Mouse (Mus musculus) stomach, postnatal 0 days (tissue): ENCODE results near the gene Sypl2. TPM values are rescaled to one million over a fixed set of nuclear protein-coding genes. Genes with fewer than 3 reads are reported as not detected.
A peak's percentile ranks its signal among the peaks of the same experiment; 100 is the strongest.

Experiments
- ATAC-seq: fragments of 200-750 bp; cut with Nextera tagmentation; 2 replicates; pipeline ENCODE4 v1.8.0; 2017; ENCODE audit not compliant: low FRiP score, low TSS enrichment
- DNase-seq: peaks from one replicate; pipeline ENCODE4 v3.0.0-alpha.2; 2016; ENCODE audit warnings: low spot score
- H3K27ac ChIP-seq: fragments of 300-500 bp; sonication (generic); replicated peaks from 2 replicates; pipeline ENCODE4 v1.5.1; 2014; ENCODE audit warnings: mild to moderate bottlenecking, control low read depth
- H3K27me3 ChIP-seq: fragments of 300-500 bp; sonication (generic); 2 replicates; pipeline ENCODE4 v1.6.1; 2014; ENCODE audit warnings: low read length; ENCODE audit not compliant: control insufficient read depth, insufficient read depth
- H3K36me3 ChIP-seq: fragments of 300-500 bp; sonication (generic); 2 replicates; pipeline ENCODE4 v1.6.1; 2014; ENCODE audit warnings: low read length, mixed read lengths; ENCODE audit not compliant: control insufficient read depth, insufficient read depth
- H3K4me1 ChIP-seq: fragments of 300-500 bp; sonication (generic); replicated peaks from 2 replicates; pipeline ENCODE4 v1.6.1; 2014; ENCODE audit warnings: antibody characterized with exemption; ENCODE audit not compliant: control insufficient read depth, insufficient read depth
- H3K4me2 ChIP-seq: fragments of 300-500 bp; sonication (generic); replicated peaks from 2 replicates; pipeline ENCODE4 v1.6.1; 2014; ENCODE audit warnings: low read depth, mild to moderate bottlenecking, control low read depth, moderate library complexity
- H3K4me3 ChIP-seq: fragments of 300-500 bp; sonication (generic); 2 replicates; pipeline ENCODE4 v1.5.1; 2014; ENCODE audit warnings: low read depth, low read length, control low read depth
- H3K9ac ChIP-seq: fragments of 300-500 bp; sonication (generic); 2 replicates; pipeline ENCODE4 v1.6.1; 2014; ENCODE audit warnings: mild to moderate bottlenecking, low read length, control low read depth, mixed read lengths
- H3K9me3 ChIP-seq: fragments of 300-500 bp; sonication (generic); 2 replicates; pipeline ENCODE4 v1.6.1; 2016; ENCODE audit warnings: low read length; ENCODE audit not compliant: control insufficient read depth
- CTCF ChIP-seq: IDR thresholded peaks from 2 replicates; pipeline ENCODE4 v1.5.1; 2016; ENCODE audit warnings: antibody characterized with exemption, low read depth, mild to moderate bottlenecking, moderate library complexity
- EP300 ChIP-seq: optimal IDR thresholded peaks from 2 replicates; pipeline ENCODE3; 2016; ENCODE audit warnings: antibody characterized with exemption
- WGBS: fragments of 180-500 bp; shearing (Covaris S2); extraction: QIAGEN DNeasy Blood & Tissue Kit; methylation state at CpG from one replicate; pipeline ENCODE4 v1.1.7; 2014; 5-methylcytosine and 5-hydroxymethylcytosine counted together
- polyA plus RNA-seq: library from polyadenylated mRNA; unstranded; fragments of >200 nt; fragmentation: Nextera tagmentation; extraction: Ambion mirVana; gene quantifications from 2 replicates; pipeline ENCODE4 v1.2.1, GENCODE M21; 2015

Gene Sypl2
- polyA plus RNA-seq, 1 experiment from 2014 or later, result 0.04 TPM

DNA sequence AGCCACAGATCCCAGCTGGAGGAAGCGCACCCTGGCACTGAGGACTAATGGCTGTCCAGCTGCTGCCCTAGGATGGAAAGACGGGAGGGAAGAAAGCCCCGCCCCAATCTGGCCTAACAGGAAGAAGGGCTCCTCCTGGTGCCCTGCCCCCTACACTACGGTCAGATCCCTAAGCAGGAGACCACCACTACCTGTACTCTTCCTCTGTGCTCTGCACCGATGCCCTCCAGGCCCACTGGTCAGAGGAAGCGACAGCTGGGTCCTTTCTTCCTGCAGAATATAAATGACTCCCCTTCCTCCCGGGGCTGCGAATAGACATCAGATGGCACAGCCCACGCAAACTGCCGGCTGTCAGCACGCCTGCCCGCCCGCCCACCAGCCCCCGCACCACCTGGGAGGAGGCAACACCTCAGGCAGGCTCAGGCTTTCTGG, 29.4 kb downstream of the Sypl2 start:
- WGBS, result 20% methylated on average over 14 of the region's 14 CpGs
- no peak for ATAC-seq

DNA sequence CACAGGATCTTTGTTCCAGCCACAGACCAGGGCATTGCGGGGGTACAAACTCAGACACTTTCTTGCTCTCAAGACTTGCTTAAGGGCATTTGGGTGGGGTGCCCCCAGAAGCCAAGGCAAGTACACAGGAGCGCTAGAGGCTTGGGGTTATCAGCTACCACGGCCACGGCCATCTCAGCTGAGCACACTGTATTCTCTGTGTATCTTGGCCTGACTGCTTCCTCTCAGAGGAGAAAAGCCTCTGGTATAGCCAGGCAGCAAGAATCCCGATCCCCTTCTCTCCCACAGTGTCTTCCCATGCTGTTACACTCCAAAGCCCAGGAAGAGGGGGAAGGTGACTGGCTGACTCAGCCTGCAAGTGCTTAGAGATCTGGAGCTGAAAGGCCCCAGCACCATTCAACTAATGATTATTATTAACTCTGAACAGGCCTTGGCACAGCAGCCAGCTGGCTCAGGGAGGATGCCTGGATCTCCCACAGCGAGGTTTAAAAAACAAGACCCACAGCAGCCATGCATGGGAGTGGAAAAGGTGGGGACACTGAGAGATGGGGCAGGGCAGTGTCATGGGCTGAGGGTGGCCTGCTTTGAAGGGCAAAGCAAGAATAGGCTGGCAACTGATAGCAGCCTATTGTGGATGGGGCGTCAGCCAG, 30.4 kb downstream of the Sypl2 start:
- Histone ChIP-seq H3K4me2 (no peak overlapping the region), H3K27ac (no peak overlapping the region), H3K36me3 (no peaks in the 10 kb centered on the region), H3K9me3 (no peaks in the 10 kb centered on the region), H3K4me1 (peaks cover 2% of the 10 kb centered on the region; the same call in 1 of the 2 replicates), H3K9ac (no peak overlapping the region), H3K4me3 (no peak overlapping the region), H3K27me3 (no peaks in the 10 kb centered on the region)
- no peak for TF ChIP-seq CTCF
- no peak for TF ChIP-seq EP300
- 68% methylated on average over 7 of the region's 7 CpGs for WGBS
- no peak for ATAC-seq
- DNase-seq, result peak; percentile 15

More for the DNA sequence above, 29.4 kb downstream of the Sypl2 start:
- TF ChIP-seq EP300, result no peak
- peak; percentile 52 for TF ChIP-seq CTCF
- H3K4me3 ChIP-seq, result no peak overlapping the region
- no peaks in the 10 kb centered on the region for H3K36me3 ChIP-seq
- no peak overlapping the region for H3K9ac ChIP-seq
- H3K27ac ChIP-seq, result no peak overlapping the region
- peak; percentile 64 for DNase-seq
- no peaks in the 10 kb centered on the region for H3K27me3 ChIP-seq
- H3K4me2 ChIP-seq, result no peak overlapping the region; the same call in 1 of the 2 replicates
- no peaks in the 10 kb centered on the region for H3K9me3 ChIP-seq
- peaks cover 5% of the 10 kb centered on the region; the same call in 1 of the 2 replicates for H3K4me1 ChIP-seq

DNA sequence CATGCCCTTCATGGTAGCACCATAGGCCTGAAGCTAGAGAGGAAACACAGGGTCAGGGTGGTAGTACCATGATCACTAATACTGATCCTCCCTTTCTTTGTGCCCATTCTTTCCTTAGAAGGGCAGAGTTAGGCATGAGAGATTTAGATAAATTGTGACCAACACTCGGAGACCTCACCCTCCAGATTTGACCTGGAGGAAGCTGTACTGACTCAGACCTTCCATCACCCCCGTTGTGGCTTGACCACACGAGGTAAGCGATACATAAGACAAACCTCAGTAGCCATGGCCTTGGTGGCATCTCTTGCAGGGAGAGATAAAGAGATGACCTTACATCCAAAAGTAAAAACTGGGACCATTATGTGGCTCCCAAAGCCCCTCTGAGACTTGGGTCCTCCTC, 31.2 kb downstream of the Sypl2 start:
- ATAC-seq (no peak), DNase-seq (no peak)
- no peaks in the 10 kb centered on the region for H3K27me3 ChIP-seq
- 82% methylated on average over 4 of the region's 4 CpGs for WGBS
- H3K4me2 ChIP-seq, result no peak overlapping the region
- no peak overlapping the region for H3K4me3 ChIP-seq
- peaks cover 2% of the 10 kb centered on the region; the same call in 1 of the 2 replicates for H3K4me1 ChIP-seq
- no peak overlapping the region for H3K9ac ChIP-seq
- H3K9me3 ChIP-seq, result no peaks in the 10 kb centered on the region
- no peak for TF ChIP-seq CTCF
- H3K27ac ChIP-seq, result no peak overlapping the region
- no peaks in the 10 kb centered on the region for H3K36me3 ChIP-seq

GRCm38 (mm10) chr3:108193686-108194085, 32.8 kb downstream of the Sypl2 start:
- H3K4me2 ChIP-seq, result no peak overlapping the region
- DNase-seq (no peak), ATAC-seq (no peak)
- no peak for TF ChIP-seq CTCF
- TF ChIP-seq EP300, result no peak
- H3K9ac ChIP-seq, result no peak overlapping the region
- H3K27ac ChIP-seq, result no peak overlapping the region
- no peaks in the 10 kb centered on the region for H3K9me3 ChIP-seq
- H3K4me3 ChIP-seq, result no peak overlapping the region
- 42% methylated on average over 4 of the region's 4 CpGs for whole genome bisulfite sequencing
- H3K4me1 ChIP-seq, result 0 out of 2 replicates have a peak, but pooled peaks cover 2% of the 10 kb centered on the region
- H3K36me3 ChIP-seq, result no peaks in the 10 kb centered on the region
- no peaks in the 10 kb centered on the region for H3K27me3 ChIP-seq

- Histone ChIP-seq H3K27me3 (no peaks in the 10 kb centered on the region), H3K9me3 (no peaks in the 10 kb centered on the region), H3K4me2 (peak overlapping the region; percentile 17; the same call in 1 of the 2 replicates), H3K27ac (no peak overlapping the region), H3K9ac (peak overlapping the region; percentile 13; the same call in 1 of the 2 replicates), H3K36me3 (no peaks in the 10 kb centered on the region), H3K4me1 (no peaks in the 10 kb centered on the region), H3K4me3 (no peak overlapping the region)
- no peak for TF ChIP-seq CTCF
- TF ChIP-seq EP300, result no peak
- no peak for ATAC-seq
- DNase-seq, result peak; percentile 12
- 29% methylated on average over 5 of the region's 5 CpGs for WGBS
Measured at GRCm38 (mm10) chr3:108189897-108190296, 36.6 kb downstream of the Sypl2 start.

DNA sequence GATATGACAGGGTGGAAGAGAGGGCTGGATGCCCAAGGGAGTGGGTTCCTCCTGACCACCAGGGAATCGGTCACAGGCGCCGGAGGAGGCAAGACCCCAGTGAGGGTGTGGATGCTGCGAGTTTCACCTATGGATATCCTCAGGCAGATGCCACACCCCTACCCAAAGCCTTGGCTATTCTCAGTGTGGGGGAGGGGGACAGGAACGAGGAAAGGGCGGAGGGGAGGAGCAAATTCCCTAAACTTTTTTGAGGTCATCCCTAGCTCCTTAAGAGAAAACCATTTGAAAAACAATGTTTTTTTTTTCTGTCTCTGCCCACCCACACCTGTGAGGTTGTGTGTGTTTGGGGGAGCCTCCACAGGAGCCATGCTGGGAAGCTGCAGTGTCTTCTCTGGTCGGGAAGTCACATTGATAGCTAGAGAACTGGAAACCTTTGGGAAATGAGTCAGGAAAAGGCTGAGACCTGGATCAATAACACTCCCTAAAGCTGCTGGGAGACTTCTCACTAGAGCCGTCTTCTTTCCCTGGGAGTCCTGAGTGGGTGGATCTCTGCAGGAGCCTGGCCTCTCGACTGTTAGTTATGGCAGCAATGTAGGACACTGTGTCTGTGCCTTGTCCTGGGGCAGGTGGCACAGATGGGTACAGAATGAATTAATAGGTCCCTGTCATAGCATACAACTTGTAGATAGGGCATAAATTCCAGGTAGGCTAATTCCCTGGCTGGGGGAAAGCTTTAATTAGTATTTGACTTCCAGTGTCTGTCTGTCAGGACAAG, 37.5 kb downstream of the Sypl2 start:
- no peak for ATAC-seq
- H3K4me2 ChIP-seq, result no peak overlapping the region
- 82% methylated on average over 9 of the region's 9 CpGs for WGBS

More for the DNA sequence above, 37.5 kb downstream of the Sypl2 start:
- Histone ChIP-seq H3K27ac (no peak overlapping the region), H3K36me3 (no peaks in the 10 kb centered on the region), H3K27me3 (no peaks in the 10 kb centered on the region), H3K9ac (no peak overlapping the region), H3K4me3 (no peak overlapping the region), H3K9me3 (no peaks in the 10 kb centered on the region), H3K4me1 (no peaks in the 10 kb centered on the region)
- peak; percentile 10 for DNase-seq
- no peak for TF ChIP-seq EP300
- no peak for TF ChIP-seq CTCF
